Mouse (Mus musculus): ENCODE results near the gene Kcnip4.

DNA sequence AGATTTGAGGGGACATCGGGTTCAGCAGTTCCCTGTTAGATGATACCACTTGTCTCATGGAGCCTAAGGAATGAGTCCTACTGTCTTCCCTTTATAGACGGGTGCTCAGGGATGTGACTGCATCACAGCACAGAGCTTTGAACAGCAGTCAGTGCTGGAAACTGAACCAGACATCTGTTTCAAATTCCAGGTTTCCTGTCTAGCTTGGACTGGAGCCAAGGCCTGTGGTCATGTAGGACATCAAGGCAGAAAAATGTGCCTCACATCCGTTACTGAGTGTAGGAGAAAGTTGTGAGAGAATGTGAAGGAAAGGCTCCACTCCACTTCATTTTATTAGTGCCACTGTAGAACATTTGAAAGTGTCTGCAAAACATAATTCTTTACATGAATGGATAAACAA, 1122.2 kb downstream of the Kcnip4 start:
- TF ChIP-seq HCFC1 (IDR thresholded peaks at IDR 0.05; ENCODE audit: borderline replicate concordance, insufficient read depth, low read length) (no peak), MAFK (IDR thresholded peaks at IDR 0.05; ENCODE audit: insufficient read depth, low read depth, low read length) (no peak), CHD2 (IDR thresholded peaks at IDR 0.05; ENCODE audit: low read depth, low read length) (no peak)

Data from ES-E14 (cell line).